Mouse (Mus musculus) cortical plate, adult 2 months (tissue): ENCODE data around the gene Trpc3. TPM values are rescaled to one million over a fixed set of nuclear protein-coding genes. Genes with fewer than 3 reads are reported as not detected.
A peak's percentile ranks its signal among the peaks of the same experiment; 100 is the strongest.
"Not testable (repeated sequence)": the region's sequence is repeated elsewhere in the genome, so short reads cannot be mapped to it uniquely, and the experiment has no call there.

ENCODE experiments used
- H3K27ac ChIP-seq: fragments of 200-500 bp; 2 replicates; pipeline ENCODE4 v1.5.1; 2012; ENCODE audit warnings: low read length, control low read depth, inconsistent platforms; ENCODE audit not compliant: insufficient read depth
- H3K4me1 ChIP-seq: fragments of 200-500 bp; 2 replicates; pipeline ENCODE4 v1.6.1; 2011; ENCODE audit warnings: low read length; ENCODE audit not compliant: control insufficient read depth, insufficient read depth
- H3K4me3 ChIP-seq: fragments of 200-500 bp; 2 replicates; pipeline ENCODE4 v1.5.1; 2011; ENCODE audit warnings: mild to moderate bottlenecking, low read length, control low read depth; ENCODE audit not compliant: insufficient read depth
- CTCF ChIP-seq: fragments of 200-500 bp; IDR thresholded peaks from 2 replicates; pipeline ENCODE4 v1.5.1; 2011; ENCODE audit warnings: mild to moderate bottlenecking, control low read depth, low read length; ENCODE audit not compliant: insufficient read depth; ENCODE audit errors: extremely low read depth
- POLR2A ChIP-seq: fragments of 200-500 bp; IDR thresholded peaks from 2 replicates; pipeline ENCODE4 v1.6.1; 2011; ENCODE audit warnings: mild to moderate bottlenecking, low read length, control low read depth; ENCODE audit not compliant: insufficient read depth; ENCODE audit errors: extremely low read depth
- polyA plus RNA-seq: library from polyadenylated mRNA; depleted of rRNA; stranded (reverse); fragments of >200 nt; gene quantifications from 2 replicates; pipeline ENCODE4 v1.2.3, GENCODE M21; 2012; rRNA removed

The Trpc3 gene
- polyA plus RNA-seq, 1 experiment, result 17.2 TPM

- no peak overlapping the region for H3K27ac ChIP-seq
- TF ChIP-seq POLR2A, result no peak
- TF ChIP-seq CTCF, result no peak
- no peak overlapping the region for H3K4me3 ChIP-seq
- no peaks in the 10 kb centered on the region for H3K4me1 ChIP-seq
Measured at GRCm38 (mm10) chr3:36605894-36606783, 83.8 kb downstream of the Trpc3 start.

DNA sequence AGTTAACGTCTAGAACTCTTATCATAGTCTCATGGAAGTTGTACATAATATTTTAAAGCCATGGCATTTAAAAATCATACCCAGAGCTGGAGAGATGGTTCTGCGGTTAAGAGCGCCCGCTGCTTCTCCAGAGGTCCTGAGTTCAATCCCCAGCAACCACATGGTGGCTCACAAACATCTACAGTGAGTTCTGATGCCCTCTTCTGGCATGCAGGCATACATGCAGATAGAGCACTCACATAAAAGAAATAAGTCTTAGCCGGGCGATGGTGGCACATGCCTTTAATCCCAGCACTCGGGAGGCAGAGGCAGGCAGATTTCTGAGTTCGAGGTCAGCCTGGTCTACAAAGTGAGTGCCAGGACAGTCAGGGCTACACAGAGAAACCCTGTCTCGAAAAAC lies 90.2 kb downstream of the Trpc3 start:
- not testable (repeated sequence) for H3K4me1 ChIP-seq, H3K27ac ChIP-seq, H3K4me3 ChIP-seq

DNA sequence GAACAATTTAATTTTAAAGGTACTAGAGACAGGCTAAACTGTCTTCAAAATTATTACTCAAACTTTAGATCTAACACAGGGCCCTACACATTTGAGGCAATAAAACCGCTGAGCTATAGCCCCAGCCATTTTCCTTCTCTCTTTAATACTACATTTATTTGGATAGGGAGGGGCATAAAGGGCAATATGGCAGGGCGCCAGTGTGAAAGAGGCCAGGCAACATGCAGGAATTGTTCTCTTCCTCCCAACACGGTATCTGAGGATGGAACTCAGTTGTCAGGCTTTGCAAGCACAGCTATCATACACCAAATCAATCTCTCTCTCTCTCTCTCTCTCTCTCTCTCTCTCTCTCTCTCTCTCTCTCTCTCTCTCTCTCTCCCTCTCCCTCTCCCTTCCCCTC lies 91.2 kb downstream of the Trpc3 start:
- TF ChIP-seq CTCF (no peak), POLR2A (no peak)
- no peaks in the 10 kb centered on the region for H3K4me1 ChIP-seq
- H3K4me3 ChIP-seq, result no peak overlapping the region
- H3K27ac ChIP-seq, result no peak overlapping the region

DNA sequence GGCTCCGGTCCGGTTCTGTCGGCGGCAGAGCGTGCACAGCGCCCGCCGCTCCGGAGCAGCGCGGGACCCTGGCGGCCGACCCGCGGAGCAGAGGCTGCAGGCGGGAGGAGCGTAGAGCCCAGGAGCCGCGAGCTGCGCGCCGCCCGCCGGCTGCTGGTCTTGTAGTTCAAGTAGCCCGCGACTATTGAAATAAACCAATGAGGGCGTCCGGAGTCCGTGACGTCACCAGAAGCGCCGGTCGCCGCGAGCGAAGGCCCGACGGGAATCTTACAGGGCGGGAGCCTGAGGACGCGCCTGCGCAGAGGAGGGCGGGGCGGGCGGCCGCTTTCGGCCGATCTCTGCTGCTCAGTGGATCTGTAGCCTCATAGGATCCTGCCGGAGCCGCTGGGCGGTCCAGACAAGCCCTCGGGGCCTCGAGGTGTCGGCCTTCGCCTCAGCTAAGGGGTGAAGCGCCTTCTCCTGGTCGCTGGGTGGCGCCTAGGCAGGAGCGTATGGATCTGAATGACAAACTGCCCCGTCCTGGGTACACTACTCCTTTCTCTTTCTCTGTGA lies 118.1 kb downstream of the Trpc3 start, which contains the start of gene Ccna2:
TSS of gene Ccna2 (minus strand) at position 324 of the 552 bp plus-strand sequence.
- H3K4me3 ChIP-seq, result peak within 1 kb of the TSS; percentile 55
- no peaks in the 10 kb centered on the region for H3K4me1 ChIP-seq
- peak within 1 kb of the TSS; percentile 27 for H3K27ac ChIP-seq
- TF ChIP-seq CTCF (peak; percentile 38; the same call in 1 of the 2 replicates), POLR2A (peak; percentile 87)

GRCm38 (mm10) chr3:36571361-36571826 lies 118.6 kb downstream of the Trpc3 start:
- Histone ChIP-seq H3K4me1 (no peaks in the 10 kb centered on the region), H3K4me3 (peak overlapping the region; percentile 55; the same call in 1 of the 2 replicates), H3K27ac (no peak overlapping the region)
- TF ChIP-seq POLR2A (no peak), CTCF (no peak)

Other genes with a start within 250 kb of the Trpc3 start
- 99.2 and 118 TPM in 2 replicates for gene Anxa5, start 214.3 kb downstream of the Trpc3 start, polyA plus RNA-seq
- gene 1810062G17Rik, start 214.2 kb downstream of the Trpc3 start, polyA plus RNA-seq, result 0.15 and 0.23 TPM in 2 replicates
- 37.6 and 38.9 TPM in 2 replicates for gene Gm11549, start 168.4 kb downstream of the Trpc3 start, polyA plus RNA-seq
- gene Exosc9, start 137.6 kb downstream of the Trpc3 start, polyA plus RNA-seq, result 35.0 and 35.8 TPM in 2 replicates
- 3.3 and 4.0 TPM in 2 replicates for gene Ccna2, start 118.0 kb downstream of the Trpc3 start, polyA plus RNA-seq
- gene Bbs7, start 76.7 kb downstream of the Trpc3 start, polyA plus RNA-seq, result 16.4 and 16.8 TPM in 2 replicates
- 48.3 and 50.5 TPM in 2 replicates for gene 4932438A13Rik, start 172.9 kb upstream of the Trpc3 start, polyA plus RNA-seq